Mouse (Mus musculus) embryonic fibroblast, embryonic 13.5 days (primary cell): Measurements from ENCODE around the gene Celf1. TPM values are rescaled to one million over a fixed set of nuclear protein-coding genes. Genes with fewer than 3 reads are reported as not detected.

Experiments used
- H3K27ac ChIP-seq: 2 replicates; pipeline ENCODE4 v1.5.1; 2012; ENCODE audit warnings: low read length, control low read depth, inconsistent platforms; ENCODE audit not compliant: insufficient read depth
- H3K4me1 ChIP-seq: 2 replicates; pipeline ENCODE4 v1.6.1; 2011; ENCODE audit warnings: low read length; ENCODE audit not compliant: control insufficient read depth, insufficient read depth
- H3K4me3 ChIP-seq: 2 replicates; pipeline ENCODE4 v1.5.1; 2011; ENCODE audit warnings: mild to moderate bottlenecking, control low read depth, low read length; ENCODE audit not compliant: insufficient read depth
- CTCF ChIP-seq: IDR thresholded peaks from 2 replicates; pipeline ENCODE4 v1.5.1; 2011; ENCODE audit warnings: mild to moderate bottlenecking, control low read depth, low read length, moderate library complexity, borderline replicate concordance; ENCODE audit not compliant: insufficient read depth
- POLR2A ChIP-seq: IDR thresholded peaks from 2 replicates; pipeline ENCODE4 v1.6.1; 2011; ENCODE audit warnings: low read depth, mild to moderate bottlenecking, control low read depth, low read length, moderate library complexity
- polyA plus RNA-seq: library from polyadenylated mRNA; stranded (reverse); fragments of >200 nt; gene quantifications from 2 replicates; pipeline ENCODE4 v1.2.4, GENCODE M21; 2011; ENCODE audit warnings: low read depth; ENCODE audit not compliant: missing spikeins, insufficient read length

The Celf1 gene
- polyA plus RNA-seq, 1 experiment = 90.6 TPM

- H3K4me1 ChIP-seq = peaks cover 5% of the 10 kb centered on the region; the same call in 1 of the 2 replicates
- TF ChIP-seq POLR2A (no peak), CTCF (no peak)
- no peak overlapping the region for H3K4me3 ChIP-seq
- H3K27ac ChIP-seq = peak overlapping the region; percentile 65
Observed at GRCm38 (mm10) chr2:90965466-90966080, 25.4 kb downstream of the Celf1 start.

GRCm38 (mm10) chr2:90970606-90971005, 30.4 kb downstream of the Celf1 start:
- TF ChIP-seq CTCF (no peak), POLR2A (no peak)
- H3K27ac ChIP-seq = no peak overlapping the region
- no peak overlapping the region for H3K4me3 ChIP-seq
- H3K4me1 ChIP-seq = peaks cover under 1% of the 10 kb centered on the region; the same call in 1 of the 2 replicates

GRCm38 (mm10) chr2:90974101-90974500, 33.9 kb downstream of the Celf1 start:
- TF ChIP-seq CTCF (no peak), POLR2A (no peak)
- no peak overlapping the region for H3K27ac ChIP-seq
- H3K4me1 ChIP-seq = no peaks in the 10 kb centered on the region; the same call in 1 of the 2 replicates
- H3K4me3 ChIP-seq = no peak overlapping the region

- TF ChIP-seq CTCF (no peak), POLR2A (no peak)
- Histone ChIP-seq H3K4me3 (no peak overlapping the region), H3K27ac (no peak overlapping the region), H3K4me1 (no peaks in the 10 kb centered on the region; the same call in 1 of the 2 replicates)
Observed at GRCm38 (mm10) chr2:90975181-90975835, 35.1 kb downstream of the Celf1 start.

- TF ChIP-seq POLR2A (no peak), CTCF (no peak)
- no peak overlapping the region for H3K27ac ChIP-seq
- no peaks in the 10 kb centered on the region; the same call in 1 of the 2 replicates for H3K4me1 ChIP-seq
- H3K4me3 ChIP-seq = no peak overlapping the region
Observed at GRCm38 (mm10) chr2:90976590-90976989, 36.4 kb downstream of the Celf1 start.

- Histone ChIP-seq H3K4me3 (no peak overlapping the region), H3K4me1 (no peaks in the 10 kb centered on the region; the same call in 1 of the 2 replicates), H3K27ac (no peak overlapping the region)
- TF ChIP-seq POLR2A = no peak
- no peak for TF ChIP-seq CTCF
Observed at GRCm38 (mm10) chr2:90977291-90977690, 37.1 kb downstream of the Celf1 start.

- no peak overlapping the region for H3K27ac ChIP-seq
- TF ChIP-seq CTCF (no peak), POLR2A (no peak)
- no peak overlapping the region for H3K4me3 ChIP-seq
- no peaks in the 10 kb centered on the region for H3K4me1 ChIP-seq
Observed at GRCm38 (mm10) chr2:90986055-90986454, 45.9 kb downstream of the Celf1 start.

- no peak for TF ChIP-seq POLR2A
- TF ChIP-seq CTCF = no peak
- H3K4me3 ChIP-seq = no peak overlapping the region
- no peak overlapping the region for H3K27ac ChIP-seq
- no peaks in the 10 kb centered on the region for H3K4me1 ChIP-seq
Observed at GRCm38 (mm10) chr2:91008536-91008935, 68.4 kb downstream of the Celf1 start.

- TF ChIP-seq POLR2A (no peak), CTCF (no peak)
- H3K4me1 ChIP-seq = no peaks in the 10 kb centered on the region
- H3K27ac ChIP-seq = no peak overlapping the region
- no peak overlapping the region for H3K4me3 ChIP-seq
Observed at GRCm38 (mm10) chr2:91013881-91014280, 73.7 kb downstream of the Celf1 start.

- no peak overlapping the region for H3K4me3 ChIP-seq
- TF ChIP-seq CTCF (no peak), POLR2A (no peak)
- H3K4me1 ChIP-seq = no peaks in the 10 kb centered on the region
- no peak overlapping the region for H3K27ac ChIP-seq
Observed at GRCm38 (mm10) chr2:91015386-91015785, 75.2 kb downstream of the Celf1 start.
